Mouse (Mus musculus) ES-E14 (cell line): ENCODE data around the gene Rpl23a. TPM values are rescaled to one million over a fixed set of nuclear protein-coding genes. Genes with fewer than 3 reads are reported as not detected.

Source experiments
- DNase-seq: peaks from one replicate; pipeline ENCODE4 v3.0.0-alpha.2; 2013; ENCODE audit warnings: low read depth, low spot score
- H3K27ac ChIP-seq: 2 replicates; pipeline ENCODE4 v1.5.1; 2012; ENCODE audit warnings: low read depth, mild to moderate bottlenecking, low read length, moderate library complexity, mixed read lengths; ENCODE audit not compliant: poor library complexity, insufficient read depth, severe bottlenecking
- H3K36me3 ChIP-seq: 2 replicates; pipeline ENCODE4 v1.6.1; 2012; ENCODE audit warnings: mild to moderate bottlenecking, low read length, moderate library complexity, mixed read lengths; ENCODE audit not compliant: control insufficient read depth, poor library complexity, insufficient read depth, severe bottlenecking
- H3K4me1 ChIP-seq, 2 experiments: fragments of 150-350 bp in 1 of 2; sonication (generic) in 1 of 2; 2 replicates each; pipeline ENCODE4 v1.6.1; 2012; ENCODE audit warnings: low read length in 2 of 2, mild to moderate bottlenecking in 1 of 2, mixed read lengths in 1 of 2; ENCODE audit not compliant: control insufficient read depth in 2 of 2, insufficient read depth in 2 of 2, poor library complexity in 1 of 2
- H3K4me3 ChIP-seq, 2 experiments: fragments of 150-350 bp in 1 of 2; sonication (generic) in 1 of 2; 2 replicates each; pipeline ENCODE4 v1.5.1; 2012; ENCODE audit warnings: low read length in 2 of 2, low read depth in 1 of 2, mild to moderate bottlenecking in 1 of 2, mixed read lengths in 1 of 2; ENCODE audit not compliant: insufficient read depth in 1 of 2, poor library complexity in 1 of 2, severe bottlenecking in 1 of 2
- H3K9ac ChIP-seq: 2 replicates; pipeline ENCODE4 v1.6.1; 2012; ENCODE audit warnings: low read depth, mild to moderate bottlenecking, low read length, mixed read lengths; ENCODE audit not compliant: poor library complexity, insufficient read depth, severe bottlenecking
- H3K9me3 ChIP-seq: fragments of 150-350 bp; sonication (generic); 2 replicates; pipeline ENCODE4 v1.6.1; 2012; ENCODE audit warnings: low read depth, mild to moderate bottlenecking, low read length; ENCODE audit not compliant: control insufficient read depth, insufficient read depth
- CHD2 ChIP-seq: IDR thresholded peaks from 2 replicates; pipeline ENCODE4 v1.6.1; 2014; ENCODE audit warnings: mild to moderate bottlenecking, low read depth, low read length, inconsistent platforms
- HCFC1 ChIP-seq: IDR thresholded peaks from 2 replicates; pipeline ENCODE4 v1.6.1; 2012; ENCODE audit warnings: low read length, inconsistent platforms, borderline replicate concordance; ENCODE audit not compliant: insufficient read depth
- MAFK ChIP-seq: IDR thresholded peaks from 2 replicates; pipeline ENCODE4 v1.6.1; 2014; ENCODE audit warnings: mild to moderate bottlenecking, low read depth, low read length, inconsistent platforms; ENCODE audit not compliant: insufficient read depth
- ZC3H11A ChIP-seq: IDR thresholded peaks from 2 replicates; pipeline ENCODE4 v1.6.1; 2012; ENCODE audit warnings: low read depth, mild to moderate bottlenecking, inconsistent platforms, low read length, borderline replicate concordance
- ZNF384 ChIP-seq: IDR thresholded peaks from 2 replicates; pipeline ENCODE4 v1.6.1; 2012; ENCODE audit warnings: low read depth, low read length, inconsistent platforms
- in situ Hi-C, 2 experiments: fragments of 600-800 bp; cut with MboI; formaldehyde crosslinking; loops; one replicate each; pipeline ENCODE4 v1.15.1; 2025; ENCODE audit warnings: low sequenced_read_pairs in 2 of 2, inconsistent platforms in 1 of 2; ENCODE audit not compliant: unreplicated experiment in 2 of 2
- total RNA-seq: library from RNA; depleted of rRNA; stranded (reverse); fragments of 300-350 nt; gene quantifications from 2 replicates; pipeline ENCODE4 v1.2.3, GENCODE M21; 2012

Gene Rpl23a
- total RNA-seq, 1 experiment, result 2,664 TPM

- peaks cover 34% of the 10 kb centered on the region for H3K36me3 ChIP-seq
- TF ChIP-seq CHD2 (no peak), ZNF384 (no peak), ZC3H11A (no peak), HCFC1 (no peak), MAFK (no peak)
- no peak for DNase-seq
- H3K4me3 ChIP-seq, result peak overlapping the region; percentile 88 to 89
- no peaks in the 10 kb centered on the region; a peak in 1 of 4 replicates for H3K4me1 ChIP-seq
- H3K27ac ChIP-seq, result peak overlapping the region; percentile 94; the same call in 1 of the 2 replicates
- H3K9me3 ChIP-seq, result no peaks in the 10 kb centered on the region
- in situ Hi-C loops, result no loop called here
- peak overlapping the region; percentile 100 for H3K9ac ChIP-seq
These were observed 934 bp downstream of the Rpl23a start for GRCm38 (mm10) chr11:78182450-78182849.

GRCm38 (mm10) chr11:78181830-78182357 lies 1.5 kb downstream of the Rpl23a start:
- H3K9ac ChIP-seq, result peak overlapping the region; percentile 100
- no peaks in the 10 kb centered on the region; a peak in 1 of 4 replicates for H3K4me1 ChIP-seq
- in situ Hi-C loops, result no loop called here
- H3K9me3 ChIP-seq, result no peaks in the 10 kb centered on the region
- peak overlapping the region; percentile 94; the same call in 1 of the 2 replicates for H3K27ac ChIP-seq
- DNase-seq, result no peak
- H3K4me3 ChIP-seq, result peak overlapping the region; percentile 88 to 89
- H3K36me3 ChIP-seq, result peaks cover 34% of the 10 kb centered on the region
- no peak for TF ChIP-seq CHD2
- TF ChIP-seq MAFK, result no peak
- no peak for TF ChIP-seq HCFC1

GRCm38 (mm10) chr11:78180081-78180761 lies 3.2 kb downstream of the Rpl23a start:
- DNase-seq, result no peak
- Histone ChIP-seq H3K9ac (peak overlapping the region; percentile 32; the same call in 1 of the 2 replicates), H3K4me1 (no peaks in the 10 kb centered on the region; a peak in 1 of 4 replicates), H3K9me3 (no peaks in the 10 kb centered on the region), H3K36me3 (peaks cover 34% of the 10 kb centered on the region), H3K4me3 (peak overlapping the region in 1 of 2 experiments; percentile 88; a peak in 2 of 4 replicates), H3K27ac (peak overlapping the region; percentile 14; the same call in 1 of the 2 replicates)
- in situ Hi-C loops, result no loop called here
- TF ChIP-seq MAFK, result no peak
- TF ChIP-seq ZC3H11A, result no peak
- no peak for TF ChIP-seq ZNF384
- TF ChIP-seq CHD2, result no peak; the same call in 1 of the 2 replicates
- no peak for TF ChIP-seq HCFC1

GRCm38 (mm10) chr11:78179438-78179999 lies 3.9 kb downstream of the Rpl23a start:
- Histone ChIP-seq H3K9ac (peak overlapping the region; percentile 99), H3K9me3 (no peaks in the 10 kb centered on the region), H3K4me3 (peak overlapping the region; percentile 88 to 90), H3K36me3 (peaks cover 34% of the 10 kb centered on the region), H3K4me1 (no peaks in the 10 kb centered on the region; a peak in 1 of 4 replicates), H3K27ac (peak overlapping the region; percentile 8; the same call in 1 of the 2 replicates)
- no peak for DNase-seq
- in situ Hi-C loops, result no loop called here
- TF ChIP-seq CHD2 (peak; percentile 7; the same call in 1 of the 2 replicates), MAFK (no peak)
